Mouse (Mus musculus): Measurements from ENCODE around the gene Deaf1. TPM values are rescaled to one million over a fixed set of nuclear protein-coding genes. Genes with fewer than 3 reads are reported as not detected.

Gene Deaf1
- polyA plus RNA-seq, 1 experiment from 2014 or later, result 11.9 TPM

- Histone ChIP-seq H3K36me3 (replicated peaks; ENCODE audit: insufficient read depth, low read length) (peaks cover 4% of the 10 kb centered on the region), H3K4me2 (ENCODE audit: low read depth, low read length) (no peak overlapping the region), H3K4me3 (ENCODE audit: low read depth, low read length) (no peak overlapping the region), H3K9me3 (ENCODE audit: low read length) (no peaks in the 10 kb centered on the region), H3K27ac (ENCODE audit: low read depth) (peak overlapping the region; percentile 92), H3K27me3 (ENCODE audit: insufficient read depth, low read length) (no peaks in the 10 kb centered on the region), H3K9ac (replicated peaks) (no peak overlapping the region), H3K4me1 (ENCODE audit: insufficient read depth) (peaks cover 31% of the 10 kb centered on the region)
- 84% methylated on average over 10 of the region's 10 CpGs for WGBS (ENCODE audit: insufficient replicate concordance)
- no peak for DNase-seq
- no peak for ATAC-seq
- TF ChIP-seq EP300 (IDR thresholded peaks at IDR 0.05; ENCODE audit: low read depth) (no peak), CTCF (IDR thresholded peaks at IDR 0.05; ENCODE audit: low read depth) (no peak)
Measured at GRCm38 (mm10) chr7:141341689-141342226, 14.3 kb upstream of the Deaf1 start.

DNA sequence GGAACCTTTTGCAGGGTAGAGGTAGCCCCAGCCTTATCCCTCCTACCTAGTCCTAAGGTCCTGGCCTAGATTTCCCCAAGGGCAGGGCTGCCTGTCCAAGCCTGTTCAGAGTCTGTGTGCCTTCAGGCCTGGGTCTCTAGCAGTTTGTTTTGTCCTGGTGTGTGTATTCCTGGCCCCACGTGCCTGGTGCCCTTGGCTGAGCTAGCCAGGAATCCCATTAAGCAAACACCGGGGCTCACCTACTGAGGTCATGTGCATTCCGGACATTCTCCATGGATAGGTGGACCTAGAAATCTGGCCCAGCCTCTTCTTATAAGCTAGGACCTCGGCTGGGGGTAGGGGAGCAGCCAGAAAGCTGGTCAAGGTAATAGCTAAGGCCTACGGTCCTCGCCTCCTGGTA, 13.0 kb upstream of the Deaf1 start:
- peaks cover 4% of the 10 kb centered on the region for H3K36me3 ChIP-seq (replicated peaks; ENCODE audit: insufficient read depth, low read length)
- WGBS (ENCODE audit: insufficient replicate concordance), result 58% methylated on average over 6 of the region's 6 CpGs
- no peaks in the 10 kb centered on the region for H3K9me3 ChIP-seq (ENCODE audit: low read length)
- no peaks in the 10 kb centered on the region for H3K27me3 ChIP-seq (ENCODE audit: insufficient read depth, low read length)
- peak overlapping the region; percentile 73 for H3K4me2 ChIP-seq (ENCODE audit: low read depth, low read length)
- H3K27ac ChIP-seq (ENCODE audit: low read depth), result peak overlapping the region; percentile 92
- H3K4me3 ChIP-seq (ENCODE audit: low read depth, low read length), result peak overlapping the region; percentile 51
- TF ChIP-seq EP300 (IDR thresholded peaks at IDR 0.05; ENCODE audit: low read depth) (no peak), CTCF (IDR thresholded peaks at IDR 0.05; ENCODE audit: low read depth) (no peak)
- ATAC-seq (peak; percentile 85), DNase-seq (peak; percentile 67)
- H3K9ac ChIP-seq (replicated peaks), result peak overlapping the region; percentile 67
- peaks cover 31% of the 10 kb centered on the region for H3K4me1 ChIP-seq (ENCODE audit: insufficient read depth)

DNA sequence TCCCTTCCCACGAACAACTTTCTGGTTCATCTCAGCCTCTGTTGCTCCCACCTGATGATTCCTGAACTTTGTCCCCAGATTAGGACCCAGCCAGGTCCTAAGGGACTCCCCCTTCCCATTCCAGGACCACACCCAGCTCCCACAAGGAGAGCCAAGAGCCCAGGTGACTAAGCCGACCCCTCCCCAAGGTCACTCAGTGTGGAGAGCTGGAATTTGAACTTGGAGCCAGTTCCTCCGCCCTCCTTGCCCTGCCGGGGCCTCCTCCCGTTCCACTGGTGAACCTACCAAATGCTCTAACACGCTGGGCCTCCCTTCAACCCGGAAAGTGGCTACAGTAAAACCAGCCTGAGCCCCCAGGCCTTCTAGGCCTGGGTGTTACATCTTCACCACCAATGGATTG, 12.5 kb upstream of the Deaf1 start:
- DNase-seq (no peak), ATAC-seq (0 out of 2 replicates have a peak, but pooled peaks have one; percentile 1)
- H3K9ac ChIP-seq (replicated peaks), result peak overlapping the region; percentile 67

DNA sequence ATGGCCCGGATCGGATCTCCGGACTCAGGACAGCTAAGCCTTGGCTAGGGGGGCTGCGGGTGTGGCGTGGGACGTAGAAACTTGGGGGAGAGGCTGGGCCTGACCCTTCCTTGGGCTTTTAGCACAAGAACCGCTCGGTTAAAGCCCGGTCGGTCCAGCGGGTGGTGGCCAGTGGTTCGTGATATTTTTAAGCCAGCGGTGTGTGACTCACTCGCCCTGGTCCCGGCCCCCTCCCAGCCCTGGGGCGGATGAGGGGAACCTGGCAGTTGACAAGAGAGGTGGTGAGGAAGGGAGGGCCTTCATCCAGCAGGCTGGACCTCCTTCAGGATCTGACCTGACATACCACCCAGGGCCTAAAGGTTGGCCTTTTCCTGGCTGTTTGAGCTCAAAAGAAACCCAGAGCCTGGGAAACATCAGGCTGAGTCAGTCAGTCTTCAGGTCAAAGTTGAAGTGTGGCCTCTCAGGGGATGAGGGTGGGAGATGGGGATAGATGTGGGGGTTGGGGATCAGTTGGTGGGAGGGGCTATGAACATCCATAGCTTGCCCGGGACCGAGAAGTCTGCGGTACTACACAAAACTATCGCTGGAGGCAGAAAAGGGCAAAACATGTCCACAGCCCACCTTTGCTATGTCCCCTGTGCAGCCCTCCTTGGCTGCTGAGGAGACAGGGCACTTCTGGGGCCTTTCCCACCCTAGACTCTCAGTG, 11.9 kb upstream of the Deaf1 start:
- peaks cover 4% of the 10 kb centered on the region for H3K36me3 ChIP-seq (replicated peaks; ENCODE audit: insufficient read depth, low read length)
- 53% methylated on average over 20 of the region's 20 CpGs for WGBS (ENCODE audit: insufficient replicate concordance)
- peak overlapping the region; percentile 67 for H3K9ac ChIP-seq (replicated peaks)
- H3K27me3 ChIP-seq (ENCODE audit: insufficient read depth, low read length), result no peaks in the 10 kb centered on the region
- H3K4me3 ChIP-seq (ENCODE audit: low read depth, low read length), result peak overlapping the region; percentile 51
- peak overlapping the region; percentile 92 for H3K27ac ChIP-seq (ENCODE audit: low read depth)
- DNase-seq, result no peak
- 0 out of 2 replicates have a peak, but pooled peaks have one; percentile 0 for ATAC-seq
- H3K9me3 ChIP-seq (ENCODE audit: low read length), result no peaks in the 10 kb centered on the region
- TF ChIP-seq EP300 (IDR thresholded peaks at IDR 0.05; ENCODE audit: low read depth) (no peak), CTCF (IDR thresholded peaks at IDR 0.05; ENCODE audit: low read depth) (no peak)
- H3K4me1 ChIP-seq (ENCODE audit: insufficient read depth), result peaks cover 31% of the 10 kb centered on the region
- peak overlapping the region; percentile 73 for H3K4me2 ChIP-seq (ENCODE audit: low read depth, low read length)

More for the DNA sequence above, 12.5 kb upstream of the Deaf1 start:
- peak overlapping the region; percentile 51 for H3K4me3 ChIP-seq (ENCODE audit: low read depth, low read length)
- H3K36me3 ChIP-seq (replicated peaks; ENCODE audit: insufficient read depth, low read length), result peaks cover 4% of the 10 kb centered on the region
- no peaks in the 10 kb centered on the region for H3K27me3 ChIP-seq (ENCODE audit: insufficient read depth, low read length)
- peak overlapping the region; percentile 92 for H3K27ac ChIP-seq (ENCODE audit: low read depth)
- peaks cover 31% of the 10 kb centered on the region for H3K4me1 ChIP-seq (ENCODE audit: insufficient read depth)
- H3K9me3 ChIP-seq (ENCODE audit: low read length), result no peaks in the 10 kb centered on the region
- 64% methylated on average over 7 of the region's 7 CpGs for WGBS (ENCODE audit: insufficient replicate concordance)
- TF ChIP-seq EP300 (IDR thresholded peaks at IDR 0.05; ENCODE audit: low read depth) (no peak), CTCF (IDR thresholded peaks at IDR 0.05; ENCODE audit: low read depth) (no peak)
- H3K4me2 ChIP-seq (ENCODE audit: low read depth, low read length), result peak overlapping the region; percentile 73

GRCm38 (mm10) chr7:141338576-141339131, 11.2 kb upstream of the Deaf1 start, which contains the start of gene Eps8l2:
Gene Eps8l2, plus strand, starts transcription at chr7:141338880.
- Histone ChIP-seq H3K36me3 (replicated peaks; ENCODE audit: insufficient read depth, low read length) (peaks cover 7% of the 10 kb centered on the region), H3K4me3 (ENCODE audit: low read depth, low read length) (peak within 1 kb of the TSS; percentile 51), H3K27ac (ENCODE audit: low read depth) (peak within 1 kb of the TSS; percentile 92), H3K4me2 (ENCODE audit: low read depth, low read length) (peak within 1 kb of the TSS; percentile 73), H3K27me3 (ENCODE audit: insufficient read depth, low read length) (no peaks in the 10 kb centered on the region), H3K9me3 (ENCODE audit: low read length) (no peaks in the 10 kb centered on the region), H3K9ac (replicated peaks) (peak within 1 kb of the TSS; percentile 67), H3K4me1 (ENCODE audit: insufficient read depth) (peaks cover 29% of the 10 kb centered on the region)
- TF ChIP-seq EP300 (IDR thresholded peaks at IDR 0.05; ENCODE audit: low read depth), result no peak
- TF ChIP-seq CTCF (IDR thresholded peaks at IDR 0.05; ENCODE audit: low read depth), result peak; percentile 56; the same call in 1 of the 2 replicates
- DNase-seq (peak; percentile 85), ATAC-seq (peak; percentile 69)
- 5% methylated on average over 21 of the region's 23 CpGs for WGBS (ENCODE audit: insufficient replicate concordance)
